Mouse (Mus musculus) liver, embryonic 16.5 days (tissue): Measurements from ENCODE around the gene Nrsn2. TPM values are rescaled to one million over a fixed set of nuclear protein-coding genes. Genes with fewer than 3 reads are reported as not detected.

Experiments used
- ATAC-seq: fragments of 200-750 bp; cut with Nextera tagmentation; 2 replicates; pipeline ENCODE4 v1.8.0; 2017; ENCODE audit warnings: low read depth, mild to moderate bottlenecking, moderate number of reproducible peaks, moderate library complexity
- H3K27ac ChIP-seq: fragments of 300-500 bp; sonication (generic); 2 replicates; pipeline ENCODE4 v1.5.1; 2014; ENCODE audit warnings: mild to moderate bottlenecking, low read length
- H3K27me3 ChIP-seq: fragments of 300-500 bp; sonication (generic); 2 replicates; pipeline ENCODE4 v1.6.1; 2014; ENCODE audit warnings: low read depth, low read length, mixed read lengths; ENCODE audit not compliant: control insufficient read depth, insufficient read depth
- H3K36me3 ChIP-seq: fragments of 300-500 bp; sonication (generic); 2 replicates; pipeline ENCODE4 v1.6.1; 2014; ENCODE audit warnings: mild to moderate bottlenecking; ENCODE audit not compliant: control insufficient read depth, insufficient read depth
- H3K4me1 ChIP-seq: fragments of 300-500 bp; sonication (generic); 2 replicates; pipeline ENCODE4 v1.6.1; 2014; ENCODE audit warnings: low read depth, low read length, mixed read lengths; ENCODE audit not compliant: control insufficient read depth
- H3K4me2 ChIP-seq: fragments of 300-500 bp; sonication (generic); 2 replicates; pipeline ENCODE4 v1.6.1; 2014; ENCODE audit warnings: low read depth, low read length, mixed read lengths
- H3K4me3 ChIP-seq: fragments of 300-500 bp; sonication (generic); 2 replicates; pipeline ENCODE4 v1.5.1; 2014; ENCODE audit warnings: low read depth, mild to moderate bottlenecking, low read length
- H3K9ac ChIP-seq: fragments of 300-500 bp; sonication (generic); 2 replicates; pipeline ENCODE4 v1.6.1; 2014; ENCODE audit warnings: low read depth, low read length
- H3K9me3 ChIP-seq: fragments of 300-500 bp; sonication (generic); replicated peaks from 2 replicates; pipeline ENCODE4 v1.6.1; 2016; ENCODE audit warnings: low read length; ENCODE audit not compliant: control insufficient read depth
- whole genome bisulfite sequencing: fragments of 180-500 bp; shearing (Covaris S2); extraction: QIAGEN DNeasy Blood & Tissue Kit; methylation state at CpG from one replicate; pipeline ENCODE4 v1.1.7; 2014; ENCODE audit not compliant: insufficient replicate concordance; 5-methylcytosine and 5-hydroxymethylcytosine counted together
- polyA plus RNA-seq: library from polyadenylated mRNA; unstranded; fragments of >200 nt; fragmentation: Nextera tagmentation; extraction: Ambion mirVana; gene quantifications from 2 replicates; pipeline ENCODE4 v1.2.1, GENCODE M21; 2015

Nrsn2 gene
- polyA plus RNA-seq, 1 experiment from 2014 or later: not detected

GRCm38 (mm10) chr2:152395271-152395920 is 19.0 kb upstream of the Nrsn2 start:
- H3K4me1 ChIP-seq: peaks cover 42% of the 10 kb centered on the region
- H3K9me3 ChIP-seq: no peaks in the 10 kb centered on the region
- no peaks in the 10 kb centered on the region for H3K27me3 ChIP-seq
- peak overlapping the region; percentile 90 for H3K4me2 ChIP-seq
- no peaks in the 10 kb centered on the region for H3K36me3 ChIP-seq
- no peak for ATAC-seq
- WGBS: 25% methylated on average over 12 of the region's 13 CpGs
- peak overlapping the region; percentile 79 for H3K4me3 ChIP-seq
- H3K9ac ChIP-seq: no peak overlapping the region
- no peak overlapping the region for H3K27ac ChIP-seq

- no peak overlapping the region for H3K27ac ChIP-seq
- no peak for ATAC-seq
- no peak overlapping the region for H3K9ac ChIP-seq
- no peak overlapping the region for H3K4me2 ChIP-seq
- H3K4me3 ChIP-seq: no peak overlapping the region
- H3K9me3 ChIP-seq: no peaks in the 10 kb centered on the region
- no peaks in the 10 kb centered on the region for H3K27me3 ChIP-seq
- peaks cover 28% of the 10 kb centered on the region for H3K4me1 ChIP-seq
- WGBS: 59% methylated on average over 9 of the region's 9 CpGs
- H3K36me3 ChIP-seq: no peaks in the 10 kb centered on the region
Measured at GRCm38 (mm10) chr2:152393225-152394017, 17.0 kb upstream of the Nrsn2 start.

- H3K9me3 ChIP-seq: no peaks in the 10 kb centered on the region
- H3K27ac ChIP-seq: no peak overlapping the region
- no peak overlapping the region for H3K4me3 ChIP-seq
- peaks cover 24% of the 10 kb centered on the region for H3K4me1 ChIP-seq
- WGBS: 16% methylated on average over 3 of the region's 3 CpGs
- no peak overlapping the region for H3K4me2 ChIP-seq
- H3K27me3 ChIP-seq: no peaks in the 10 kb centered on the region
- H3K9ac ChIP-seq: no peak overlapping the region
- H3K36me3 ChIP-seq: no peaks in the 10 kb centered on the region
- no peak for ATAC-seq
Measured at GRCm38 (mm10) chr2:152392786-152393185, 16.3 kb upstream of the Nrsn2 start.

- Histone ChIP-seq H3K4me1 (no peaks in the 10 kb centered on the region), H3K9me3 (no peaks in the 10 kb centered on the region; the same call in 1 of the 2 replicates), H3K9ac (no peak overlapping the region), H3K36me3 (no peaks in the 10 kb centered on the region), H3K4me3 (no peak overlapping the region), H3K4me2 (no peak overlapping the region), H3K27me3 (no peaks in the 10 kb centered on the region), H3K27ac (no peak overlapping the region)
- ATAC-seq: no peak
- 64% methylated on average over 4 of the region's 4 CpGs for WGBS
Measured at GRCm38 (mm10) chr2:152384191-152384590, 7.8 kb upstream of the Nrsn2 start.

- Histone ChIP-seq H3K27me3 (peaks cover 31% of the 10 kb centered on the region), H3K36me3 (no peaks in the 10 kb centered on the region), H3K9ac (no peak overlapping the region), H3K4me3 (no peak overlapping the region), H3K9me3 (no peaks in the 10 kb centered on the region), H3K4me2 (no peak overlapping the region), H3K27ac (no peak overlapping the region), H3K4me1 (peaks cover 3% of the 10 kb centered on the region; the same call in 1 of the 2 replicates)
- 9% methylated on average over 21 of the region's 21 CpGs for WGBS
- ATAC-seq: no peak
Measured at GRCm38 (mm10) chr2:152375652-152376344, 640 bp downstream of the Nrsn2 start.

- Histone ChIP-seq H3K27ac (no peak overlapping the region), H3K4me3 (no peak overlapping the region), H3K27me3 (peaks cover 31% of the 10 kb centered on the region), H3K9me3 (no peaks in the 10 kb centered on the region), H3K9ac (no peak overlapping the region), H3K4me1 (peaks cover 3% of the 10 kb centered on the region; the same call in 1 of the 2 replicates), H3K36me3 (no peaks in the 10 kb centered on the region), H3K4me2 (no peak overlapping the region)
- 51% methylated on average over 9 of the region's 9 CpGs for WGBS
- no peak for ATAC-seq
Measured at GRCm38 (mm10) chr2:152373547-152373946, 2.9 kb downstream of the Nrsn2 start.

- H3K9me3 ChIP-seq: no peaks in the 10 kb centered on the region
- WGBS: 44% methylated on average over 4 of the region's 4 CpGs
- no peak overlapping the region for H3K4me3 ChIP-seq
- no peaks in the 10 kb centered on the region for H3K36me3 ChIP-seq
- ATAC-seq: no peak
- no peak overlapping the region for H3K27ac ChIP-seq
- no peak overlapping the region for H3K4me2 ChIP-seq
- peaks cover 3% of the 10 kb centered on the region; the same call in 1 of the 2 replicates for H3K4me1 ChIP-seq
- H3K9ac ChIP-seq: no peak overlapping the region
- peaks cover 31% of the 10 kb centered on the region for H3K27me3 ChIP-seq
Measured at GRCm38 (mm10) chr2:152372661-152373060, 3.8 kb downstream of the Nrsn2 start.

- Histone ChIP-seq H3K9me3 (no peaks in the 10 kb centered on the region), H3K4me1 (peaks cover 3% of the 10 kb centered on the region; the same call in 1 of the 2 replicates), H3K27me3 (peaks cover 31% of the 10 kb centered on the region), H3K36me3 (no peaks in the 10 kb centered on the region), H3K4me3 (no peak overlapping the region), H3K9ac (no peak overlapping the region), H3K4me2 (no peak overlapping the region), H3K27ac (no peak overlapping the region)
- ATAC-seq: no peak
- WGBS: 66% methylated on average over 7 of the region's 7 CpGs
Measured at GRCm38 (mm10) chr2:152372104-152372503, 4.3 kb downstream of the Nrsn2 start.
